Mouse (Mus musculus): ENCODE results near the gene Thegl. TPM values are rescaled to one million over a fixed set of nuclear protein-coding genes. Genes with fewer than 3 reads are reported as not detected.

The Thegl gene
- polyA plus RNA-seq, 1 experiment: not detected

- Histone ChIP-seq H3K27me3 (replicated peaks) (peaks cover 75% of the 10 kb centered on the region), H3K36me3 (replicated peaks; ENCODE audit: low read length) (no peaks in the 10 kb centered on the region), H3K4me1 (peaks cover 8% of the 10 kb centered on the region), H3K4me3 (replicated peaks) (no peak overlapping the region), H3K9me3 (no peaks in the 10 kb centered on the region)
- TF ChIP-seq FLI1 (IDR thresholded peaks at IDR 0.05; ENCODE audit: low read length) (no peak), GATA1 (IDR thresholded peaks at IDR 0.05; ENCODE audit: borderline replicate concordance, low read length) (no peak)
Observed at GRCm38 (mm10) chr5:77099317-77099996, 83.6 kb downstream of the Thegl start.

GRCm38 (mm10) chr5:77099997-77100380 is 84.2 kb downstream of the Thegl start:
- TF ChIP-seq FLI1 (IDR thresholded peaks at IDR 0.05; ENCODE audit: low read length) (no peak), GATA1 (IDR thresholded peaks at IDR 0.05; ENCODE audit: borderline replicate concordance, low read length) (no peak)
- peaks cover 74% of the 10 kb centered on the region for H3K27me3 ChIP-seq (replicated peaks)
- no peaks in the 10 kb centered on the region for H3K36me3 ChIP-seq (replicated peaks; ENCODE audit: low read length)
- no peak overlapping the region for H3K4me3 ChIP-seq (replicated peaks)
- peaks cover 3% of the 10 kb centered on the region for H3K4me1 ChIP-seq
- no peaks in the 10 kb centered on the region for H3K9me3 ChIP-seq

GRCm38 (mm10) chr5:77100691-77101090 is 84.9 kb downstream of the Thegl start:
- Histone ChIP-seq H3K4me3 (replicated peaks) (no peak overlapping the region), H3K36me3 (replicated peaks; ENCODE audit: low read length) (no peaks in the 10 kb centered on the region), H3K9me3 (no peaks in the 10 kb centered on the region), H3K27me3 (replicated peaks) (peaks cover 71% of the 10 kb centered on the region), H3K4me1 (no peaks in the 10 kb centered on the region; the same call in 1 of the 2 replicates)
- TF ChIP-seq GATA1 (IDR thresholded peaks at IDR 0.05; ENCODE audit: borderline replicate concordance, low read length) (no peak), FLI1 (IDR thresholded peaks at IDR 0.05; ENCODE audit: low read length) (no peak)

GRCm38 (mm10) chr5:77102522-77103365 is 86.9 kb downstream of the Thegl start:
- peaks cover 54% of the 10 kb centered on the region for H3K27me3 ChIP-seq (replicated peaks)
- TF ChIP-seq FLI1 (IDR thresholded peaks at IDR 0.05; ENCODE audit: low read length) (no peak), GATA1 (IDR thresholded peaks at IDR 0.05; ENCODE audit: borderline replicate concordance, low read length) (no peak)
- no peaks in the 10 kb centered on the region for H3K36me3 ChIP-seq (replicated peaks; ENCODE audit: low read length)
- no peak overlapping the region for H3K4me3 ChIP-seq (replicated peaks)
- no peaks in the 10 kb centered on the region for H3K9me3 ChIP-seq
- H3K4me1 ChIP-seq: no peaks in the 10 kb centered on the region

- H3K27me3 ChIP-seq (replicated peaks): peaks cover 27% of the 10 kb centered on the region
- no peaks in the 10 kb centered on the region for H3K4me1 ChIP-seq
- H3K9me3 ChIP-seq: no peaks in the 10 kb centered on the region
- no peaks in the 10 kb centered on the region for H3K36me3 ChIP-seq (replicated peaks; ENCODE audit: low read length)
- TF ChIP-seq GATA1 (IDR thresholded peaks at IDR 0.05; ENCODE audit: borderline replicate concordance, low read length) (no peak), FLI1 (IDR thresholded peaks at IDR 0.05; ENCODE audit: low read length) (no peak)
- H3K4me3 ChIP-seq (replicated peaks): no peak overlapping the region
Observed at GRCm38 (mm10) chr5:77107146-77107822, 91.5 kb downstream of the Thegl start.

- Histone ChIP-seq H3K9me3 (no peaks in the 10 kb centered on the region), H3K4me3 (replicated peaks) (no peak overlapping the region), H3K4me1 (no peaks in the 10 kb centered on the region), H3K36me3 (replicated peaks; ENCODE audit: low read length) (no peaks in the 10 kb centered on the region), H3K27me3 (replicated peaks) (peaks cover 25% of the 10 kb centered on the region)
- TF ChIP-seq GATA1 (IDR thresholded peaks at IDR 0.05; ENCODE audit: borderline replicate concordance, low read length) (no peak), FLI1 (IDR thresholded peaks at IDR 0.05; ENCODE audit: low read length) (no peak)
Observed at GRCm38 (mm10) chr5:77108806-77109205, 93.0 kb downstream of the Thegl start.

- Histone ChIP-seq H3K36me3 (replicated peaks; ENCODE audit: low read length) (no peaks in the 10 kb centered on the region), H3K4me3 (replicated peaks) (no peak overlapping the region), H3K27me3 (replicated peaks) (peaks cover 24% of the 10 kb centered on the region), H3K9me3 (no peaks in the 10 kb centered on the region), H3K4me1 (no peaks in the 10 kb centered on the region)
- no peak for TF ChIP-seq FLI1 (IDR thresholded peaks at IDR 0.05; ENCODE audit: low read length)
- TF ChIP-seq GATA1 (IDR thresholded peaks at IDR 0.05; ENCODE audit: borderline replicate concordance, low read length): no peak
Observed at GRCm38 (mm10) chr5:77109814-77110213, 94.0 kb downstream of the Thegl start.

Other genes with a start within 250 kb of the Thegl start
- 0.31 TPM in 1 of 2 replicates, not detected in the other for gene Aasdh, start 110.5 kb upstream of the Thegl start, polyA plus RNA-seq (2012; ENCODE audit: insufficient read depth, low replicate concordance)
- gene Paics, start 64.7 kb upstream of the Thegl start, polyA plus RNA-seq (2012; ENCODE audit: insufficient read depth, low replicate concordance): 2.7 and 25.3 TPM in 2 replicates
- 0.50 and 4.0 TPM in 2 replicates for gene Ppat, start 64.4 kb upstream of the Thegl start, polyA plus RNA-seq (2012; ENCODE audit: insufficient read depth, low replicate concordance)
- gene Srp72, start 41.3 kb upstream of the Thegl start, polyA plus RNA-seq (2012; ENCODE audit: insufficient read depth, low replicate concordance): 10.0 and 62.0 TPM in 2 replicates
- gene Arl9, start 12.0 kb upstream of the Thegl start, polyA plus RNA-seq (2012; ENCODE audit: insufficient read depth, low replicate concordance): not detected in 2 replicates
- 2.5 TPM in 1 of 2 replicates, not detected in the other for gene Hopx, start 99.1 kb downstream of the Thegl start, polyA plus RNA-seq (2012; ENCODE audit: insufficient read depth, low replicate concordance)
- not detected in 2 replicates for gene Spink2, start 195.4 kb downstream of the Thegl start, polyA plus RNA-seq (2012; ENCODE audit: insufficient read depth, low replicate concordance)
- 3.7 and 6.7 TPM in 2 replicates for gene Rest, start 249.5 kb downstream of the Thegl start, polyA plus RNA-seq (2012; ENCODE audit: insufficient read depth, low replicate concordance)

All from megakaryocyte, embryonic 14.5 days (primary cell).